Mouse (Mus musculus): ENCODE results near the gene Gm21887. TPM values are rescaled to one million over a fixed set of nuclear protein-coding genes. Genes with fewer than 3 reads are reported as not detected.
A peak's percentile ranks its signal among the peaks of the same experiment; 100 is the strongest.
"Not testable (repeated sequence)": the region's sequence is repeated elsewhere in the genome, so short reads cannot be mapped to it uniquely, and the experiment has no call there.

The Gm21887 gene
- polyA plus RNA-seq, 1 experiment, result 9.0 TPM

GRCm38 (mm10) chrX:169976340-169976739 is 33.1 kb upstream of the Gm21887 start:
- WGBS, result 61% methylated on average over 5 of the region's 5 CpGs
- not testable (repeated sequence) for H3K4me1 ChIP-seq (ENCODE audit: control insufficient read depth, insufficient read depth, insufficient read length, low read length); H3K36me3 ChIP-seq (ENCODE audit: control insufficient read depth, insufficient read depth, low read length); H3K4me3 ChIP-seq (ENCODE audit: low read depth, low read length); H3K27me3 ChIP-seq (ENCODE audit: control insufficient read depth, insufficient read depth, low read length); H3K27ac ChIP-seq (ENCODE audit: insufficient read depth, low read depth, low read length)

- not testable (repeated sequence) for H3K4me3 ChIP-seq (ENCODE audit: low read depth, low read length); H3K4me1 ChIP-seq (ENCODE audit: control insufficient read depth, insufficient read depth, insufficient read length, low read length); H3K36me3 ChIP-seq (ENCODE audit: control insufficient read depth, insufficient read depth, low read length); H3K27me3 ChIP-seq (ENCODE audit: control insufficient read depth, insufficient read depth, low read length)
- peak overlapping the region; percentile 49; the same call in 1 of the 2 replicates for H3K27ac ChIP-seq (ENCODE audit: insufficient read depth, low read depth, low read length)
- 88% methylated on average over 7 of the region's 7 CpGs for WGBS
These were observed 31.5 kb upstream of the Gm21887 start for GRCm38 (mm10) chrX:169977856-169978435.

DNA sequence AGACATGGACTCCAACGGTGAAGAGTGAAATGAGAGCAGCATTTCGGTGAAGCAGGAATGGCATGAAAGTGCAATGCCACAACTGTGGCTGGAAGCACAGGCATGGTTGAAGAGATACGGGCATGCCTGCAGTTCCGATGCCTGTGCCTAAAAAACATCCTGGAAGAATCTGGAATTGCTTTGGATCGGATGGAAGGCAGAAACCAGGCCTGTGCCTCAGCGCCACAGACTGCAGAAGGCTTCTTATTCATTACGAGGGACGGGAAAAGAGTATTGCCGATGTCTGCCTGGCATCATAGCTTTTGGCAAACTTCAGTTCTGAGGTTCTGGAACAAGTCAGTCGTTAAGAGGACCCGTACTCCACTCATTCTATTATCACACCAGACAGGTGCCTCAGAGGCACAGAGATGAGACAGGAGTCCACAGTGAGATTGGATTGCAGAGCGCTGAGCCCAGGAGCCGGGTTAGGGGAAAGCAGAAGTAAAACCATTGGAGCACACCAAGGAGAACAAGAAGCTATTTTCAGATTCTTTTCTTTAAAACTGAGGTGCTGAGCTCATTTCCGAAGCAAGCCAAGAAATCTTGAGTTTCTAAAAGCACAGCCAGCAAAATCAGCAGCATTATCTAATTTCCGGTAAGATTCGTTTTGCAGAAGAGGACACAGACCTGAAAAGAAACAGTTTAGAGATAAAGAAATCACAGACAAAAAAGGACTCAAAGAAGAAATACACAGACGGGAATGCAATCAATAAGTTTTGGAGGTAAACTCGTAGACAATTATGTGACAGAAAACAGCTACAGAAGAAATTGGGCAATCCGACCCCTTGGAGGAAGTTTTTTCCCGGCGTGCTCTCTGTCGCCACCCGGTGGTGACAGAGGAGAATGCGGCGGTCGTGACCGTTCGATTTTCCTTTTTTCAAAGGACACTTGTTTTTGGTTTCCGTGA is 30.8 kb upstream of the Gm21887 start:
- H3K4me1 ChIP-seq (ENCODE audit: control insufficient read depth, insufficient read depth, insufficient read length, low read length); H3K36me3 ChIP-seq (ENCODE audit: control insufficient read depth, insufficient read depth, low read length); H3K27me3 ChIP-seq (ENCODE audit: control insufficient read depth, insufficient read depth, low read length); H3K4me3 ChIP-seq (ENCODE audit: low read depth, low read length): not testable (repeated sequence)
- H3K27ac ChIP-seq (ENCODE audit: insufficient read depth, low read depth, low read length), result peak overlapping the region; percentile 49
- 72% methylated on average over 29 of the region's 29 CpGs for WGBS

- H3K27ac ChIP-seq (ENCODE audit: insufficient read depth, low read depth, low read length), result peak overlapping the region; percentile 0; the same call in 1 of the 2 replicates
- H3K27me3 ChIP-seq (ENCODE audit: control insufficient read depth, insufficient read depth, low read length); H3K36me3 ChIP-seq (ENCODE audit: control insufficient read depth, insufficient read depth, low read length); H3K4me1 ChIP-seq (ENCODE audit: control insufficient read depth, insufficient read depth, insufficient read length, low read length); H3K4me3 ChIP-seq (ENCODE audit: low read depth, low read length): not testable (repeated sequence)
- WGBS, result 83% methylated on average over 20 of the region's 20 CpGs
These were observed 29.8 kb upstream of the Gm21887 start for GRCm38 (mm10) chrX:169979461-169980202.

- not testable (repeated sequence) for H3K4me3 ChIP-seq (ENCODE audit: low read depth, low read length); H3K27ac ChIP-seq (ENCODE audit: insufficient read depth, low read depth, low read length); H3K27me3 ChIP-seq (ENCODE audit: control insufficient read depth, insufficient read depth, low read length); H3K4me1 ChIP-seq (ENCODE audit: control insufficient read depth, insufficient read depth, insufficient read length, low read length); H3K36me3 ChIP-seq (ENCODE audit: control insufficient read depth, insufficient read depth, low read length)
- WGBS, result 77% methylated on average over 6 of the region's 6 CpGs
These were observed 29.3 kb upstream of the Gm21887 start for GRCm38 (mm10) chrX:169980203-169980556.

GRCm38 (mm10) chrX:169980809-169981289 is 28.6 kb upstream of the Gm21887 start:
- peaks cover 14% of the 10 kb centered on the region for H3K36me3 ChIP-seq (ENCODE audit: control insufficient read depth, insufficient read depth, low read length)
- 85% methylated on average over 12 of the region's 12 CpGs for WGBS
- no peaks in the 10 kb centered on the region for H3K27me3 ChIP-seq (ENCODE audit: control insufficient read depth, insufficient read depth, low read length)
- no peak for TF ChIP-seq CTCF (IDR thresholded peaks at IDR 0.05; ENCODE audit: extremely low read depth, insufficient read length, insufficient replicate concordance, low read depth, low read length)
- TF ChIP-seq POLR2A (IDR thresholded peaks at IDR 0.05; ENCODE audit: low read depth, low read length), result no peak
- H3K4me1 ChIP-seq (ENCODE audit: control insufficient read depth, insufficient read depth, insufficient read length, low read length), result no peaks in the 10 kb centered on the region
- H3K27ac ChIP-seq (ENCODE audit: insufficient read depth, low read depth, low read length), result peak overlapping the region; percentile 48
- H3K4me3 ChIP-seq (ENCODE audit: low read depth, low read length), result no peak overlapping the region

- peaks cover 19% of the 10 kb centered on the region for H3K36me3 ChIP-seq (ENCODE audit: control insufficient read depth, insufficient read depth, low read length)
- H3K4me3 ChIP-seq (ENCODE audit: low read depth, low read length); H3K27ac ChIP-seq (ENCODE audit: insufficient read depth, low read depth, low read length); H3K4me1 ChIP-seq (ENCODE audit: control insufficient read depth, insufficient read depth, insufficient read length, low read length); H3K27me3 ChIP-seq (ENCODE audit: control insufficient read depth, insufficient read depth, low read length): not testable (repeated sequence)
- 82% methylated on average over 19 of the region's 19 CpGs for WGBS
These were observed 27.7 kb upstream of the Gm21887 start for GRCm38 (mm10) chrX:169981761-169982181.

- not testable (repeated sequence) for H3K4me3 ChIP-seq (ENCODE audit: low read depth, low read length); H3K4me1 ChIP-seq (ENCODE audit: control insufficient read depth, insufficient read depth, insufficient read length, low read length); H3K27ac ChIP-seq (ENCODE audit: insufficient read depth, low read depth, low read length); H3K27me3 ChIP-seq (ENCODE audit: control insufficient read depth, insufficient read depth, low read length)
- 90% methylated on average over 23 of the region's 23 CpGs for WGBS
- peaks cover 22% of the 10 kb centered on the region for H3K36me3 ChIP-seq (ENCODE audit: control insufficient read depth, insufficient read depth, low read length)
These were observed 26.7 kb upstream of the Gm21887 start for GRCm38 (mm10) chrX:169982606-169983400.

DNA sequence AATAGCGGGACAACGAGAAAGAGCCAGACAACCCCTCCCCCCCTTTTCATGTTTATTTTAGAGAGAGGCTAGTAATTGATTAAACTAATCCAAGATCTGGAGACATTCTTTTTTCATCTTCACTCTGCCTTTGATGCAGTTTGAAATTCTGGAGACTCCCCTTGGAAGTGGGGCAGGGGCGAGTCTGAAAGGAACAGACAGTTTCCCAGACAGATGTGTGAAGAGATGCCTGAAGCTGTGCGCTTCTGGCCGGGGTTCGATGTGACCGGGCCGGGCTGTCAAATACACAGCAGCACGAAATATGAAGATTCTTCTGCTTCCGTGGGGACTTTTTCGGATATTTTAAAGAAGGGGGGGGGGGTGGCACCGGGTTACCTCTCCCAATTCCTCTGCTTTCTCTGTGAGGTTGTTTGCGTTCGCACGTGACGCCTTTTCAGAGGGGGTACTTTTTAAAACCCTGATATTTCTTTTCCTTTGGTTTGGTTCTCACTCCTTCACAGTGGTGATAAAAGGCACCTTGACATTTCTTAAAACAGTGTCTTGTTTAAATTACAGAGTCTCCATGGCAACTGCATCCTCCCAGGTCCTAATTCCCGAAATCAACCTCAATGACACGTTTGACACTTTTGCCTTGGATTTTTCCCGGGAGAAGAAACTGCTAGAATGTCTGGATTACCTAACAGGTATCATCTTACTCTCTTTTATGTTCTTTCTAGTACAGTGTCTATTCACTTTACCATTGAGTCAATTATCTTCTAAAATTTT is 25.9 kb upstream of the Gm21887 start:
- not testable (repeated sequence) for H3K4me1 ChIP-seq (ENCODE audit: control insufficient read depth, insufficient read depth, insufficient read length, low read length); H3K27me3 ChIP-seq (ENCODE audit: control insufficient read depth, insufficient read depth, low read length); H3K4me3 ChIP-seq (ENCODE audit: low read depth, low read length); H3K27ac ChIP-seq (ENCODE audit: insufficient read depth, low read depth, low read length)
- peaks cover 22% of the 10 kb centered on the region for H3K36me3 ChIP-seq (ENCODE audit: control insufficient read depth, insufficient read depth, low read length)
- WGBS, result 87% methylated on average over 19 of the region's 19 CpGs

DNA sequence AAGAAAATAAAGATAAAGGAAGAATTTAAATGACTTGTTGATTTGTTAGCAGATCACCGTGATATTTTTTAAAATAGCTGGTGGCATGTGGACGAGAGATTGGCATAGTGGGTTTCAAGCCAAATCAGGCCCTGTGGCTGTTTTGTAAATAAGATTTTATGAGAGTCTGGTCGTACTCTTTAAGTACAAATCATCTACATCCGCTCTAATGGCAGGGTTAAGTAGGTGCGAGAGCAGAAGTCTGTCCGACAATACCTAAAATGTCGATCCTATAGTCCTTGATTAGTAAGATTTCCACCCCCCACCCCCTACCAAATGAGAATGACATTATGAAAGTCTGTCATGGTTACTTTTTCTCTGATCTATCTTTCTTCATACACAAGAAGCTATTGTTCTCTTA is 25.1 kb upstream of the Gm21887 start:
- H3K4me3 ChIP-seq (ENCODE audit: low read depth, low read length), result not testable (repeated sequence)
- 87% methylated on average over 7 of the region's 7 CpGs for WGBS
- H3K36me3 ChIP-seq (ENCODE audit: control insufficient read depth, insufficient read depth, low read length), result peaks cover 27% of the 10 kb centered on the region

More for the DNA sequence above, 25.1 kb upstream of the Gm21887 start:
- H3K27me3 ChIP-seq (ENCODE audit: control insufficient read depth, insufficient read depth, low read length); H3K27ac ChIP-seq (ENCODE audit: insufficient read depth, low read depth, low read length); H3K4me1 ChIP-seq (ENCODE audit: control insufficient read depth, insufficient read depth, insufficient read length, low read length): not testable (repeated sequence)
